Mouse (Mus musculus) small intestine, adult 2 months (tissue): ENCODE results near the gene Gm42420.

Experiments
- CTCF ChIP-seq: fragments of 200-500 bp; IDR thresholded peaks from 2 replicates; pipeline ENCODE4 v1.5.1; 2012; ENCODE audit warnings: low read depth, mild to moderate bottlenecking, control low read depth, inconsistent platforms, low read length, moderate library complexity, mixed read lengths; ENCODE audit not compliant: insufficient replicate concordance, insufficient read length; ENCODE audit errors: extremely low read depth
- POLR2A ChIP-seq: fragments of 200-500 bp; IDR thresholded peaks from 2 replicates; pipeline ENCODE4 v1.6.1; 2012; ENCODE audit warnings: low read depth, mild to moderate bottlenecking, control low read depth, inconsistent platforms, low read length, moderate library complexity

GRCm38 (mm10) chr6:39580558-39580957 lies 5.0 kb upstream of the Gm42420 start:
- TF ChIP-seq CTCF: no peak
- no peak for TF ChIP-seq POLR2A
